Mouse (Mus musculus) lung, postnatal 0 days (tissue): Measurements from ENCODE around the gene Camsap1. TPM values are rescaled to one million over a fixed set of nuclear protein-coding genes. Genes with fewer than 3 reads are reported as not detected.

Source experiments
- ATAC-seq: fragments of 200-750 bp; cut with Nextera tagmentation; 2 replicates; pipeline ENCODE4 v1.8.0; 2017; ENCODE audit warnings: moderate library complexity
- DNase-seq: peaks from one replicate; pipeline ENCODE4 v3.0.0-alpha.2; 2016; ENCODE audit warnings: low spot score
- H3K27ac ChIP-seq: fragments of 300-500 bp; sonication (generic); 2 replicates; pipeline ENCODE4 v1.5.1; 2014; ENCODE audit warnings: antibody characterized with exemption, mild to moderate bottlenecking, low read length, mixed read lengths
- H3K27me3 ChIP-seq: fragments of 300-500 bp; sonication (generic); replicated peaks from 2 replicates; pipeline ENCODE4 v1.6.1; 2014; ENCODE audit warnings: low read length, mixed read lengths; ENCODE audit not compliant: insufficient read depth
- H3K36me3 ChIP-seq: fragments of 300-500 bp; sonication (generic); 2 replicates; pipeline ENCODE4 v1.6.1; 2014; ENCODE audit warnings: low read length, mixed read lengths; ENCODE audit not compliant: insufficient read depth
- H3K4me1 ChIP-seq: fragments of 300-500 bp; sonication (generic); 2 replicates; pipeline ENCODE4 v1.6.1; 2014; ENCODE audit warnings: antibody characterized with exemption, low read depth, low read length, mixed read lengths; ENCODE audit not compliant: insufficient read depth
- H3K4me2 ChIP-seq: fragments of 300-500 bp; sonication (generic); replicated peaks from 2 replicates; pipeline ENCODE4 v1.6.1; 2014; ENCODE audit warnings: low read depth, mild to moderate bottlenecking, low read length, moderate library complexity, mixed read lengths
- H3K4me3 ChIP-seq: fragments of 300-500 bp; sonication (generic); 2 replicates; pipeline ENCODE4 v1.5.1; 2014; ENCODE audit warnings: low read depth, low read length
- H3K9ac ChIP-seq: fragments of 300-500 bp; sonication (generic); replicated peaks from 2 replicates; pipeline ENCODE4 v1.6.1; 2014; ENCODE audit warnings: low read depth, mild to moderate bottlenecking
- H3K9me3 ChIP-seq: fragments of 300-500 bp; sonication (generic); 2 replicates; pipeline ENCODE4 v1.6.1; 2016; ENCODE audit warnings: low read length, mixed read lengths
- CTCF ChIP-seq: IDR thresholded peaks from 2 replicates; pipeline ENCODE4 v1.5.1; 2016; ENCODE audit warnings: antibody characterized with exemption, mild to moderate bottlenecking
- EP300 ChIP-seq: IDR thresholded peaks from 2 replicates; pipeline ENCODE4 v1.6.1; 2016; ENCODE audit warnings: antibody characterized with exemption, mild to moderate bottlenecking, control low read depth
- WGBS: fragments of 180-500 bp; shearing (Covaris S2); extraction: QIAGEN DNeasy Blood & Tissue Kit; methylation state at CpG from one replicate; pipeline ENCODE4 v1.1.7; 2014; 5-methylcytosine and 5-hydroxymethylcytosine counted together
- polyA plus RNA-seq: library from polyadenylated mRNA; unstranded; fragments of >200 nt; fragmentation: Nextera tagmentation; extraction: Ambion mirVana; gene quantifications from 2 replicates; pipeline ENCODE4 v1.2.1, GENCODE M21; 2015

Gene Camsap1
- polyA plus RNA-seq, 1 experiment from 2014 or later, result 5.2 TPM

- Histone ChIP-seq H3K4me3 (peak overlapping the region; percentile 88), H3K4me2 (peak overlapping the region; percentile 90), H3K27ac (peak overlapping the region; percentile 83), H3K9me3 (no peaks in the 10 kb centered on the region), H3K9ac (peak overlapping the region; percentile 84), H3K27me3 (no peaks in the 10 kb centered on the region), H3K36me3 (no peaks in the 10 kb centered on the region), H3K4me1 (peaks cover 2% of the 10 kb centered on the region; the same call in 1 of the 2 replicates)
- DNase-seq (peak; percentile 26), ATAC-seq (peak; percentile 2)
- WGBS, result 1% methylated on average over 58 of the region's 76 CpGs
- TF ChIP-seq CTCF (no peak), EP300 (no peak)
These were observed 523 bp downstream of the Camsap1 start for GRCm38 (mm10) chr2:25982426-25983091.

- H3K9me3 ChIP-seq, result no peaks in the 10 kb centered on the region
- no peaks in the 10 kb centered on the region for H3K27me3 ChIP-seq
- H3K4me2 ChIP-seq, result peak overlapping the region; percentile 90
- TF ChIP-seq EP300, result no peak
- no peak for TF ChIP-seq CTCF
- H3K4me1 ChIP-seq, result peaks cover 2% of the 10 kb centered on the region; the same call in 1 of the 2 replicates
- H3K27ac ChIP-seq, result peak overlapping the region; percentile 83; the same call in 1 of the 2 replicates
- DNase-seq, result peak; percentile 36
- H3K4me3 ChIP-seq, result peak overlapping the region; percentile 88
- H3K36me3 ChIP-seq, result no peaks in the 10 kb centered on the region
- H3K9ac ChIP-seq, result peak overlapping the region; percentile 84
- WGBS, result 0% methylated on average over 14 of the region's 16 CpGs
- ATAC-seq, result no peak
These were observed 1.0 kb downstream of the Camsap1 start for GRCm38 (mm10) chr2:25982052-25982425.

- no peak overlapping the region for H3K27ac ChIP-seq
- no peak overlapping the region for H3K9ac ChIP-seq
- no peaks in the 10 kb centered on the region for H3K9me3 ChIP-seq
- H3K27me3 ChIP-seq, result no peaks in the 10 kb centered on the region
- ATAC-seq (no peak), DNase-seq (no peak)
- no peak overlapping the region for H3K4me3 ChIP-seq
- peaks cover 2% of the 10 kb centered on the region; the same call in 1 of the 2 replicates for H3K4me1 ChIP-seq
- no peaks in the 10 kb centered on the region for H3K36me3 ChIP-seq
- no peak overlapping the region for H3K4me2 ChIP-seq
- TF ChIP-seq EP300, result no peak
- no peak for TF ChIP-seq CTCF
- WGBS, result 71% methylated on average over 4 of the region's 4 CpGs
These were observed 4.1 kb downstream of the Camsap1 start for GRCm38 (mm10) chr2:25978997-25979396.

GRCm38 (mm10) chr2:25977587-25978239, 5.4 kb downstream of the Camsap1 start:
- Histone ChIP-seq H3K36me3 (no peaks in the 10 kb centered on the region), H3K4me1 (peaks cover 2% of the 10 kb centered on the region; the same call in 1 of the 2 replicates), H3K27ac (no peak overlapping the region), H3K27me3 (no peaks in the 10 kb centered on the region), H3K9me3 (no peaks in the 10 kb centered on the region), H3K9ac (no peak overlapping the region), H3K4me3 (no peak overlapping the region), H3K4me2 (no peak overlapping the region)
- no peak for ATAC-seq
- peak; percentile 14 for DNase-seq
- 39% methylated on average over 7 of the region's 7 CpGs for WGBS
- TF ChIP-seq EP300, result no peak
- no peak for TF ChIP-seq CTCF

GRCm38 (mm10) chr2:25975141-25975770, 7.8 kb downstream of the Camsap1 start:
- peaks cover 6% of the 10 kb centered on the region; the same call in 1 of the 2 replicates for H3K4me1 ChIP-seq
- no peaks in the 10 kb centered on the region for H3K9me3 ChIP-seq
- H3K9ac ChIP-seq, result no peak overlapping the region
- WGBS, result 74% methylated on average over 4 of the region's 4 CpGs
- no peak overlapping the region for H3K4me2 ChIP-seq
- H3K27ac ChIP-seq, result no peak overlapping the region
- no peak for TF ChIP-seq EP300
- TF ChIP-seq CTCF, result no peak
- DNase-seq, result no peak
- no peaks in the 10 kb centered on the region for H3K27me3 ChIP-seq
- no peak overlapping the region for H3K4me3 ChIP-seq
- ATAC-seq, result no peak
- H3K36me3 ChIP-seq, result no peaks in the 10 kb centered on the region

GRCm38 (mm10) chr2:25970426-25970825, 12.7 kb downstream of the Camsap1 start:
- Histone ChIP-seq H3K9me3 (no peaks in the 10 kb centered on the region), H3K4me1 (peaks cover 14% of the 10 kb centered on the region; the same call in 1 of the 2 replicates), H3K9ac (no peak overlapping the region), H3K27ac (peak overlapping the region; percentile 48), H3K4me2 (no peak overlapping the region), H3K4me3 (no peak overlapping the region), H3K27me3 (no peaks in the 10 kb centered on the region), H3K36me3 (no peaks in the 10 kb centered on the region)
- no peak for ATAC-seq
- no peak for DNase-seq
- no peak for TF ChIP-seq EP300
- TF ChIP-seq CTCF, result no peak
- WGBS, result 29% methylated on average over 2 of the region's 2 CpGs
